Mouse (Mus musculus) CH12F3 (cell line): ENCODE measurements around the gene Mrvi1.

Source experiments
- in situ Hi-C: fragments of 300-500 bp; cut with MboI; formaldehyde crosslinking; loops from 2 replicates; pipeline ENCODE4 v1.14.3; 2020; ENCODE audit warnings: low sequenced_read_pairs

The Mrvi1 gene

GRCm38 (mm10) chr7:110982764-110983163 is 503 bp upstream of the Mrvi1 start:
- in situ Hi-C loops = no loop called here

GRCm38 (mm10) chr7:110981036-110981435 is 1.2 kb downstream of the Mrvi1 start:
- in situ Hi-C loops = no loop called here

- in situ Hi-C loops = no loop called here
These were observed 4.4 kb downstream of the Mrvi1 start for GRCm38 (mm10) chr7:110977699-110978392.

GRCm38 (mm10) chr7:110973450-110973849 is 8.8 kb downstream of the Mrvi1 start:
- in situ Hi-C loops = no loop called here

- in situ Hi-C loops = no loop called here
These were observed 9.5 kb downstream of the Mrvi1 start for GRCm38 (mm10) chr7:110972796-110973195.

- in situ Hi-C loops = no loop called here
These were observed 14.9 kb downstream of the Mrvi1 start for GRCm38 (mm10) chr7:110967373-110967772.

GRCm38 (mm10) chr7:110966853-110967252 is 15.4 kb downstream of the Mrvi1 start:
- in situ Hi-C loops = no loop called here

GRCm38 (mm10) chr7:110965387-110965786 is 16.9 kb downstream of the Mrvi1 start:
- in situ Hi-C loops = no loop called here

- in situ Hi-C loops = no loop called here
These were observed 18.6 kb downstream of the Mrvi1 start for GRCm38 (mm10) chr7:110963655-110963997.

- in situ Hi-C loops = no loop called here
These were observed 19.2 kb downstream of the Mrvi1 start for GRCm38 (mm10) chr7:110962943-110963654.

- in situ Hi-C loops = no loop called here
These were observed 19.8 kb downstream of the Mrvi1 start for GRCm38 (mm10) chr7:110962497-110962896.

- in situ Hi-C loops = no loop called here
These were observed 25.7 kb downstream of the Mrvi1 start for GRCm38 (mm10) chr7:110956422-110957170.

GRCm38 (mm10) chr7:110955576-110955975 is 26.7 kb downstream of the Mrvi1 start:
- in situ Hi-C loops = no loop called here

GRCm38 (mm10) chr7:110954072-110954858 is 28.0 kb downstream of the Mrvi1 start:
- in situ Hi-C loops = no loop called here

- in situ Hi-C loops = no loop called here
These were observed 29.1 kb downstream of the Mrvi1 start for GRCm38 (mm10) chr7:110953210-110953609.

GRCm38 (mm10) chr7:110950621-110950925 is 31.7 kb downstream of the Mrvi1 start:
- in situ Hi-C loops = no loop called here

GRCm38 (mm10) chr7:110949785-110950620 is 32.3 kb downstream of the Mrvi1 start:
- in situ Hi-C loops = no loop called here

GRCm38 (mm10) chr7:110948579-110948978 is 33.7 kb downstream of the Mrvi1 start:
- in situ Hi-C loops = no loop called here

- in situ Hi-C loops = no loop called here
These were observed 34.6 kb downstream of the Mrvi1 start for GRCm38 (mm10) chr7:110947616-110948015.

GRCm38 (mm10) chr7:110946731-110947130 is 35.5 kb downstream of the Mrvi1 start:
- in situ Hi-C loops = no loop called here
